Mouse (Mus musculus): Measurements from ENCODE around the gene Mymx.
A peak's percentile ranks its signal among the peaks of the same experiment; 100 is the strongest.

The Mymx gene

GRCm38 (mm10) chr17:45572103-45573086, 29.5 kb downstream of the Mymx start:
- DNase-seq (ENCODE audit: extremely low spot score, low spot score) = peak; percentile 88

DNA sequence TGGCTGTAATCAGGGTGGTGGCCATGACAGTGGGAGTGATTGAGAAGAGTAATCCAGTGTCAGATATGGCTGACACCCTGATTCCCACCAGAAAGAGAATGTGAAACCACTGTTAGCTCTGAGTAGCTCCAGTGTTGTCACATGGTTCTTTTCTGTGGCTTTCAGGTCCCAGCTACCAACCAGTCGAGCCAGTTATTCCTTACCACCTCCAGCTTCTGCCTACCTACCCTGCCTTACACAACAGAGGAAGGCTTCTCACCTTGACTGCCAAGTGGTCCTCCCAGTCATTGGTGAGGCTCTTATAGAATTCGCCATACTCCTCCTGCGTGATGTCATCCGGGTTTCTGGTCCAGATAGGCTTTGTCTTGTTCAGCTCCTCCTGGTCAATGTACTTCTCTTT, 31.9 kb downstream of the Mymx start:
- DNase-seq (ENCODE audit: extremely low spot score, low spot score) = no peak

DNA sequence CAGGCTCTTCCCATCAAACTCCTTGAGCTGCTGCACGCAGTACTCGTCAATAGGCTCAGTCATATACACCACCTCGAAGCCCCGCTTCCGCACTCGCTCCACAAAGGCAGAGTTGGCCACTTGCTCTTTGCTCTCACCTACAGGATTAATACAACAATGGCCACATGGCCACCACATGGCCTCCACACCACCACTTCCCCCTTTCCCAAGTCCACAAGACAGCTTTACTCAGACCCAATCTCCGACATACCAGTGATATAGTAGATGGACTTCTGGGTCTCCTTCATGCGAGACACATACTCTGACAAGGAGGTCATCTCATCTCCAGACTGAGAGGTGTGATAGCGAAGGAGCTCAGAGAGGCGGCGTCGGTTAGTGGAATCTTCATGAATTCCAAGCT, 32.9 kb downstream of the Mymx start:
- no peak for DNase-seq (ENCODE audit: extremely low spot score, low spot score)

DNA sequence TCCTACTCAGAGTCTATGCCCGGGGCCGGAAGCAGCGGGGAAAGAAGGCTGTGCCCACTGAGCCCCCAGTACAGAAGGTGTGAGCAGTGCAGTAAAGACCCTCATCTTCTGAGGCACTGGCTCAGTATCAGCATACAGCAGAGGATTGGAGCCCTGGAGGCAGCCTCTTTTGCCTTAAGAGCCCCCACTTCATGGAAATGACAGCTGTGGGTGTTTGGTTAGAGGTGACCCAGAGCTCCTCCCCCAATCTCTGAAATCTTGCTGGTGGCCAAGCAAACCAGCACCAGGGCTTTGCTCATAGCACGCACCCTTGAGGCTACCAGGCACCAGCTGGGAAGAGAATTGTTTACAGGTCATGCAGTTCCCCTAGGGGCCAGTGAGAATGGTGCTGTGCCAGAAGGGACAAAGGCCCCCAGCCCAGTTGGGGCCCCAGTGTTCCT, 34.7 kb downstream of the Mymx start:
- DNase-seq (ENCODE audit: extremely low spot score, low spot score) = no peak

DNA sequence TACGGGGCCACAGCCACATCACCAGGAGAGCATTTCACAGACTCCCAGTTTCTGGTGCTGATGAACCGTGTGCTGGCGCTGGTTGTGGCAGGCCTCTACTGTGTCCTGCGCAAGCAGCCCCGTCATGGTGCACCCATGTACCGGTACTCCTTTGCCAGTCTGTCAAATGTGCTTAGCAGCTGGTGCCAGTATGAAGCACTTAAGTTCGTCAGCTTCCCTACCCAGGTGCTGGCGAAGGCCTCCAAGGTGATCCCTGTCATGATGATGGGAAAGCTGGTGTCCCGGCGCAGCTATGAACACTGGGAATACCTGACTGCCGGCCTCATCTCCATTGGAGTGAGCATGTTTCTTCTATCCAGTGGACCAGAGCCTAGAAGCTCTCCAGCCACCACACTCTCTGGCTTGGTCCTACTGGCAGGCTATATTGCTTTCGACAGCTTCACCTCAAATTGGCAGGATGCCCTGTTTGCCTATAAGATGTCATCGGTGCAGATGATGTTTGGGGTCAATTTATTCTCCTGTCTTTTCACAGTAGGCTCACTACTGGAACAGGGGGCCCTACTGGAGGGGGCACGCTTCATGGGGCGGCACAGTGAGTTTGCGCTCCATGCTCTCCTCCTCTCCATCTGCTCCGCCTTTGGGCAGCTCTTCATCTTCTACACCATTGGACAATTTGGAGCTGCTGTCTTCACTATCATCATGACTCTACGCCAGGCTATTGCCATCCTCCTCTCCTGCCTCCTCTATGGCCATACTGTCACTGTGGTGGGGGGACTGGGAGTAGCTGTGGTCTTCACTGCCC, 35.3 kb downstream of the Mymx start:
- DNase-seq (ENCODE audit: extremely low spot score, low spot score) = peak; percentile 49

GRCm38 (mm10) chr17:45566031-45566359, 35.9 kb downstream of the Mymx start:
- DNase-seq (ENCODE audit: extremely low spot score, low spot score) = no peak

DNA sequence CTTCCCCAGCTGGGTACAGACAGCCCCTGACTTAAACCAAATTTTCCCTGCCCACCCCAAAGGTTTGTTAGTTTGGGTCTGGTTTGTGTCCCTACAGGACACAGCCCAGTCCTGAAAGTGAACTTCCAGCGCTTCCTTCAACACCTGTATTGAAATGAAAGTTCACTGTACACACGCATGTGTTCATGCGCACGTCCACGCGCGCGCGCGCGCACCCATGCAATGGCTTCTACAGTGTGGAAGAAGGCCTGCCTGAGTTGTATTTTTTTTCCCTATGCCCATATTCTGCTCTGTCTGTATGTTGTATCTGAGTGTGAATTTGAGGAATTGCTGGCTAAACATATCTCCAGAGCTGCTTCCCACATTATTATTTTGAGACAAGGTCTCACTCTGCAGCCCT, 36.8 kb downstream of the Mymx start:
- no peak for DNase-seq (ENCODE audit: extremely low spot score, low spot score)

GRCm38 (mm10) chr17:45564531-45565084, 37.3 kb downstream of the Mymx start:
- no peak for DNase-seq (ENCODE audit: extremely low spot score, low spot score)

- DNase-seq (ENCODE audit: extremely low spot score, low spot score) = peak; percentile 95
Observed at GRCm38 (mm10) chr17:45563655-45564530, 38.0 kb downstream of the Mymx start, which contains the start of gene Slc35b2. TSS of gene Slc35b2 (plus strand) at chr17:45563874.

DNA sequence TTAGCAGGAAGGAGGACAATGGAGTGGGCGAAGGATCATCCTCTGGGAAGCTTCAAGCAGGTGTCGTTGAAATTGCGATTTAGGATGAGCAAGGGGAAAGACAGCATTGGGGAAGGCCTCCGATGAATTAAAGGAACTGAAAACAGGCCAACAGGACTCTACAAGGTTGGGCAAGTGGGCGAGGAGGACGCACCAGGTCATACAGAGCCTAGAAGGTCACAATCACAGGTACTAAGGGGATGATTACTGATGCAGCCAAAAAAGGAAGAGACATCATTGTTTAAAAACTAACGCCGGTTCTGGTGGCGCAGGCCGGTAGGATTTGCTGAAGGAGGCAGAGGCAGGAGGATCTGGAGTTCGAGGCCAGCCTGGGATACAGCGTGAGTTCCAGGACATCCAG, 38.7 kb downstream of the Mymx start:
- no peak for DNase-seq (ENCODE audit: extremely low spot score, low spot score)

DNA sequence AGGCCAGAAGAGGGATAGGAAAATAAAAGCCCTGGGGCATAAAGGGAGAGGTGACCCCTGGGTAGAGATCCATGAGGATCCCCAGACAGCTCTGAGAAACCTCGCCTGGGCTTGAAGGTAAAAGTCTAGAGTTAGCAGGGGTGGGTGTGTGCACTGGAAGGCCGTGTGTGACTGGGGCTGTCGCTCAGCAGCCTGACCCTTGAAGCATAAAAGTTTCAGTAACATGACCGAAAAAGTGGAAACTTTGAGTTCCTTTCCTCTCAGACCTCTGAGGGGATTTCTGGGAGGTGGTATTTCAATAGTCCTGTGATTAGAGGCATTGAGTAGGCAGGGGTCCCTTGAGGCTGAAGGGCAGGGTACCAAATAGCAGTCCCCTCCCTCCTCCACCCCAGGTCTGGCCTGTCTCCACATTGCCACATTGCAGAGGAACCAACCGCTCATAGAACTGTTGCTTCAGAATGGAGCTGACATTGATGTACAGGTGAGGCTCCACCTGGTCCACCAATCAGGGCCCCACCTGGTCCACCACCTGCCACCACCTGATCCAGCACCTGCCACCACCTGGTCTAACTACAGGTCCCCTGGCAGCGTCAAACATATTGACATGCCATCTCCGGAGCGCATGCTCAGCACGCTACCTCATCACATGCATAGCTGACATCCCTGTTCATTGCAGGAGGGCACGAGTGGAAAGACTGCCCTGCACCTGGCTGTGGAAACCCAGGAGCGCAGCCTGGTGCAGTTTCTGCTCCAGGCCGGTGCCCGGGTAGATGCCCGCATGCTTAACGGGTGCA, 42.0 kb downstream of the Mymx start:
- no peak for DNase-seq (ENCODE audit: extremely low spot score, low spot score)

- DNase-seq (ENCODE audit: extremely low spot score, low spot score) = no peak
Observed at GRCm38 (mm10) chr17:45557998-45558862, 43.7 kb downstream of the Mymx start.

GRCm38 (mm10) chr17:45557246-45557824, 44.6 kb downstream of the Mymx start:
- DNase-seq (ENCODE audit: extremely low spot score, low spot score) = no peak

- DNase-seq (ENCODE audit: extremely low spot score, low spot score) = no peak
Observed at GRCm38 (mm10) chr17:45556514-45557245, 45.2 kb downstream of the Mymx start.

DNA sequence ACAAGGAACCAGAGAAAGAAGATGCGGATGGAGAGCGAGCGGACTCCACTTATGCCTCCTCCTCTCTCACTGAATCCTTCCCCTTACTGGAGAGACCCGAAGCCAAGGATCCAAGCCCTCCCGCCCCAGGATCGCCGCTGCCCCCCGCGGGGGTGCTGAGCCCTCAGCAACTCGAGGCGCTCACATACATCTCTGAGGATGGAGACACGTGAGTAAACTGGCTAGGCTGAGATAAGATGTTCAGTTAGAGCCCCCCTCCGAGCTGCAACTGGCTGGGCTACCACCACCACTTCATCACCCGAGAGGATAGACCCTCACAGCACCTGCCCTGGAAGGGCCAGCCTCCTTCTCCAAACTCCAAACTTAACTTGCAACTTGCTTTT, 45.8 kb downstream of the Mymx start:
- DNase-seq (ENCODE audit: extremely low spot score, low spot score) = peak; percentile 53

DNA sequence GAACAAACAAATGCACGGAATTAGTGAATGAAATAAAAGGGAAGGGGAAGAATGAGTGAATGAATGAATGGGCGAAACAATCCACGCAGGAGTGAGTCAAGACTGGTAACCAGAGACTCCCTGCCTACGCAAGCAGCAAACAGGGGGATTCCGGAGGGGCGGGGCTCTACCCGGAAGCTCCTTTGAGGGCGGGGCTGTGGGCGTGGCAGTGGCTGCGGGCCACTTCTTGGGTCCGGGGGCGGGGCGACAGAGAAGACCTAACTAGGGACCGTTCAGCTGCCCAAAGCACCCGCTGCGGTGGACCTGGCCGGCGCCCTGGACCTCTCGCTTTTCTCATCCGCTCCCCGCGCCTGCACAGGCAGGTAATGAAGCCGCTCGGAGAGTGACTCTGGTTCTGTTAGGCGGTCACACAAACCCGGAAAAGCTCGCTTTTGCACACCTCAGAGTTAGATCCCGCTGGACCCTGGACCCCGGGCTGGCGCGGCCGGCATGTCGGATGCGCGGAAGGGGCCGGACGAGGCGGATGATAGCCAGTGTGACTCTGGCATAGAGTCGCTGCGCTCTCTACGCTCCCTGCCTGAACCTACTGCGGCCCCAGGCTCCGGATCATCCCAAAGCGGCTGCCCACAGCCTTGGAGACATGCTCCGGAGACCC, 46.3 kb downstream of the Mymx start, which contains the start of gene Nfkbie:
Gene Nfkbie, plus strand, starts transcription at position 252 of the 655 bp plus-strand sequence.
- DNase-seq (ENCODE audit: extremely low spot score, low spot score) = peak; percentile 97

DNA sequence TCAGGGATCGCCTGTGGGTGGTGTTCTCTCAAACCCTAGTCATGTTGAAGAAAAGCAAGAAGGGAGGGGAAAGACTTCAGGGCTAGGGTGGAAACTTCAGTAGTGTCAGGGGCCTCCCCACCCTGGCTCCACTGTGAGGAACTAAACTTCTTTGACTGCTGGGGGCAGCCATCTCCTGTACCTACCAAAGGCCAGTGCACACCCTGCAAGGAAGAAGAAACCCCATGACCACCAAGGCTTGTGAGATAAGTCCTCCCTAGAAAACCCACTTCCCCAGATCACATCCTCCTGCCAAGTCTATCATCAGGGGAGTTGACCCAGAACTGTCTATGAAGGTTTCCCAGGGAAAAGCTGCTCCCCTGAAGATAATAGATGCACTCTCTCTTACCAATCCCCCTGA, 47.5 kb downstream of the Mymx start:
- no peak for DNase-seq (ENCODE audit: extremely low spot score, low spot score)

DNA sequence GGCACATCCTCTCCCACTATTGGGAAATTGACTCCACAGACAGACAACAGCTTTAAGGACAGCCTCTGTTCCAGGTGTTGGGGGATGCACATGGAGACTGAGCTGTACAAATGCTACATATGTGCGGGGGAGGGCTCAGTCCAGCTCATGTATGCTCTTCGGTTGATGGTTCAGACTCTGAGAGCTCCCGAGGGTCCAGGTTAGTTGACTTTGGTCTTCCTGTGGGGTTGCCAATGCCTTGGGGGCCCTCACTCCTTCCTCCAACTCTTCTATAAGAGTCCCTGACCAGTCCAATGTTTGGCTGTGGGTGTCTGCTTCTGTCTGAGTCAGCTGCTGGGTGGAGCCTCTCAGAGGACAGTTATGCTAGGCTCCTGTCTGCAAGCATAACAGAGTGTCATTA, 48.8 kb downstream of the Mymx start:
- DNase-seq (ENCODE audit: extremely low spot score, low spot score) = no peak
